Mouse (Mus musculus) heart, embryonic 16.5 days (tissue): Measurements from ENCODE around the gene AW011738. TPM values are rescaled to one million over a fixed set of nuclear protein-coding genes. Genes with fewer than 3 reads are reported as not detected.
A peak's percentile ranks its signal among the peaks of the same experiment; 100 is the strongest.

Experiments used
- ATAC-seq: fragments of 200-750 bp; cut with Nextera tagmentation; replicated peaks from 2 replicates; pipeline ENCODE4 v1.8.0; 2017; ENCODE audit warnings: moderate number of reproducible peaks; ENCODE audit not compliant: insufficient read depth, low FRiP score; ENCODE audit errors: extremely low read depth
- H3K27ac ChIP-seq: fragments of 300-500 bp; sonication (generic); 2 replicates; pipeline ENCODE4 v1.5.1; 2014; ENCODE audit warnings: mild to moderate bottlenecking, low read length, control low read depth, moderate library complexity
- H3K27me3 ChIP-seq: fragments of 300-500 bp; sonication (generic); 2 replicates; pipeline ENCODE4 v1.6.1; 2014; ENCODE audit warnings: low read length, mixed read lengths; ENCODE audit not compliant: control insufficient read depth, insufficient read depth
- H3K36me3 ChIP-seq: fragments of 300-500 bp; sonication (generic); 2 replicates; pipeline ENCODE4 v1.6.1; 2014; ENCODE audit not compliant: control insufficient read depth, insufficient read depth
- H3K4me1 ChIP-seq: fragments of 300-500 bp; sonication (generic); 2 replicates; pipeline ENCODE4 v1.6.1; 2014; ENCODE audit warnings: low read length, mixed read lengths; ENCODE audit not compliant: control insufficient read depth, insufficient read depth
- H3K4me2 ChIP-seq: fragments of 300-500 bp; sonication (generic); 2 replicates; pipeline ENCODE4 v1.6.1; 2014; ENCODE audit warnings: low read depth, mild to moderate bottlenecking, control low read depth, low read length
- H3K4me3 ChIP-seq: fragments of 300-500 bp; sonication (generic); 2 replicates; pipeline ENCODE4 v1.5.1; 2014; ENCODE audit warnings: mild to moderate bottlenecking, control low read depth, low read length
- H3K9ac ChIP-seq: fragments of 300-500 bp; sonication (generic); 2 replicates; pipeline ENCODE4 v1.6.1; 2014; ENCODE audit warnings: low read length, control low read depth
- H3K9me3 ChIP-seq: fragments of 300-500 bp; sonication (generic); replicated peaks from 2 replicates; pipeline ENCODE4 v1.6.1; 2016; ENCODE audit warnings: low read length; ENCODE audit not compliant: control insufficient read depth
- WGBS: fragments of 180-500 bp; shearing (Covaris S2); extraction: QIAGEN DNeasy Blood & Tissue Kit; methylation state at CpG from one replicate; pipeline ENCODE4 v1.1.7; 2014; 5-methylcytosine and 5-hydroxymethylcytosine counted together
- polyA plus RNA-seq: library from polyadenylated mRNA; unstranded; fragments of >200 nt; fragmentation: Nextera tagmentation; extraction: Ambion mirVana; gene quantifications from 2 replicates; pipeline ENCODE4 v1.2.1, GENCODE M21; 2015

AW011738 gene
- polyA plus RNA-seq, 1 experiment from 2014 or later = 5.6 TPM

DNA sequence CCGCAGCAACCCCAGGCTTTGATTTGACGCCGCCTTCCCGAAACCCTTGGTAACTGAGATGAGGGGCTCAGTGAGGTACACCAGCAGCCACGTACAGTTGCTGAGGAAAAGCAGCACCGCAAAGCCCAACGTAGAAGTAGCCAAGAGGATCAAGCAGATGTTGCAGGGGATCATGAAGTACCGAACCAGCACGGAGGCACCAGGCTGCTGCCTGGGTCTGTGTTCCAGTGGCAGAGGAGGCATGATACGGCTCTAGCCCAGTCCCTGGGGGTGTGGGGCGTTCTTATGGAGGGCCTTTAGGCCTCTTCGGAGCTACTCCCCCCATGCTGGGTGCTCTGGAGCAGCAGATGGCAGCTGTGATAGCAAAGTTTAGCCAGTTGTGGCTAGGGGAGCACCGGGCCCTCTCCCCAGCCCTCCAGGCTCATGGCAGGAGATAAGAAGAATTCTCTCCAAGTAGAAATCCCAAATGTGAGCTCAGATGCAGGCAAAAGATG lies 17.6 kb upstream of the AW011738 start:
- no peak for ATAC-seq
- no peak overlapping the region for H3K27ac ChIP-seq
- H3K9me3 ChIP-seq = no peaks in the 10 kb centered on the region
- peak overlapping the region; percentile 56; the same call in 1 of the 2 replicates for H3K4me2 ChIP-seq
- H3K4me3 ChIP-seq = no peak overlapping the region
- no peaks in the 10 kb centered on the region for H3K27me3 ChIP-seq
- peaks cover 39% of the 10 kb centered on the region for H3K4me1 ChIP-seq
- 76% methylated on average over 13 of the region's 13 CpGs for whole genome bisulfite sequencing
- no peaks in the 10 kb centered on the region; the same call in 1 of the 2 replicates for H3K36me3 ChIP-seq
- H3K9ac ChIP-seq = no peak overlapping the region

GRCm38 (mm10) chr4:156185950-156186850 lies 16.9 kb upstream of the AW011738 start:
- Histone ChIP-seq H3K9ac (peak overlapping the region; percentile 54), H3K36me3 (peaks cover 3% of the 10 kb centered on the region; the same call in 1 of the 2 replicates)
- 20% methylated on average over 31 of the region's 31 CpGs for WGBS

DNA sequence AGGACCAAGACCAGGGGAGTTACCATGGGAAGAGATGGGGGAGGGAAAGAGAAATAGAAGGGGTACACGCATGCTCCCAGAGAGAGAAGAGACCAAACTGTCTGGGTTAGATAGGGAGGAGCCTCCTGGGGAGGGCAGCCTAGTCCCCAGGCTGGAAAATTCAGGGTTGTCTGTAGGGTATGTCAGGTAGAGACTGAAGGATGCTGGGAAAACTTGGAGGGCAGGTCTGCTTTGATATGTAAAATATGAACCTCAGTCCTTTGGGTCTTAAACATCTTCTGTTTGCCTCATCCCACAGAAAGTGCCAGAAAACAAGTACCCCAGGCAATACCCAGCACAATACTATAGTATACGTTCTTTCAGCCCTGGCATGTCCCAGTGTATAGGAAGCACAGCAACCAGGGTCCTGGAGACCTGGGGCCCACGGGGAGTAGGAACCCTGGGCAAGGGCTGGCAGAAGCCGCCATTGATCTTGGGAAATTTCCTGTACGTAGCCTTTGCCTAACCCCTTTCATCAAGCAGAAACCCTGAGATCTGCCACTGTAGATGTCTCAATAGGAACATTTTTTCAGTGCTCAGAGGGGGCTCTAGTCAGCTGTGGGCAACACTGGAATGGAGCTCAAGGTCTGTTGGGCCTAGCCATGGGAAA lies 14.8 kb upstream of the AW011738 start:
- Histone ChIP-seq H3K4me2 (no peak overlapping the region), H3K27me3 (no peaks in the 10 kb centered on the region), H3K9ac (no peak overlapping the region), H3K9me3 (no peaks in the 10 kb centered on the region), H3K27ac (peak overlapping the region; percentile 52), H3K4me1 (peaks cover 50% of the 10 kb centered on the region), H3K36me3 (peaks cover 3% of the 10 kb centered on the region; the same call in 1 of the 2 replicates), H3K4me3 (no peak overlapping the region)
- 66% methylated on average over 5 of the region's 5 CpGs for WGBS
- no peak for ATAC-seq

More at GRCm38 (mm10) chr4:156185950-156186850, 16.9 kb upstream of the AW011738 start:
- no peak for ATAC-seq
- no peaks in the 10 kb centered on the region for H3K9me3 ChIP-seq
- H3K4me2 ChIP-seq = peak overlapping the region; percentile 56
- peak overlapping the region; percentile 31 for H3K4me3 ChIP-seq
- H3K27ac ChIP-seq = no peak overlapping the region
- peaks cover 39% of the 10 kb centered on the region for H3K4me1 ChIP-seq
- no peaks in the 10 kb centered on the region for H3K27me3 ChIP-seq

GRCm38 (mm10) chr4:156188811-156189323 lies 14.2 kb upstream of the AW011738 start:
- Histone ChIP-seq H3K36me3 (peaks cover 3% of the 10 kb centered on the region; the same call in 1 of the 2 replicates), H3K4me2 (no peak overlapping the region), H3K4me3 (no peak overlapping the region), H3K4me1 (peaks cover 56% of the 10 kb centered on the region), H3K27ac (peak overlapping the region; percentile 52), H3K27me3 (no peaks in the 10 kb centered on the region), H3K9ac (peak overlapping the region; percentile 47), H3K9me3 (no peaks in the 10 kb centered on the region)
- 0 out of 2 replicates have a peak, but pooled peaks have one; percentile 21 for ATAC-seq
- WGBS = 22% methylated on average over 6 of the region's 6 CpGs

- no peak overlapping the region for H3K4me2 ChIP-seq
- no peak for ATAC-seq
- H3K27me3 ChIP-seq = no peaks in the 10 kb centered on the region
- peaks cover 12% of the 10 kb centered on the region; the same call in 1 of the 2 replicates for H3K36me3 ChIP-seq
- WGBS = 48% methylated on average over 8 of the region's 8 CpGs
- H3K4me3 ChIP-seq = no peak overlapping the region
- no peaks in the 10 kb centered on the region for H3K9me3 ChIP-seq
- peaks cover 44% of the 10 kb centered on the region for H3K4me1 ChIP-seq
- peak overlapping the region; percentile 34 for H3K27ac ChIP-seq
- no peak overlapping the region for H3K9ac ChIP-seq
Measured at GRCm38 (mm10) chr4:156192421-156193199, 10.5 kb upstream of the AW011738 start.

- no peaks in the 10 kb centered on the region for H3K27me3 ChIP-seq
- H3K36me3 ChIP-seq = peaks cover 12% of the 10 kb centered on the region; the same call in 1 of the 2 replicates
- WGBS = 25% methylated on average over 2 of the region's 2 CpGs
- H3K4me1 ChIP-seq = peaks cover 44% of the 10 kb centered on the region
- ATAC-seq = no peak
- no peaks in the 10 kb centered on the region for H3K9me3 ChIP-seq
- H3K4me2 ChIP-seq = no peak overlapping the region
- H3K27ac ChIP-seq = no peak overlapping the region
- no peak overlapping the region for H3K9ac ChIP-seq
- no peak overlapping the region for H3K4me3 ChIP-seq
Measured at GRCm38 (mm10) chr4:156193200-156193590, 9.9 kb upstream of the AW011738 start.

- peaks cover 41% of the 10 kb centered on the region for H3K4me1 ChIP-seq
- H3K4me2 ChIP-seq = no peak overlapping the region
- WGBS = 75% methylated on average over 5 of the region's 5 CpGs
- no peaks in the 10 kb centered on the region for H3K27me3 ChIP-seq
- H3K4me3 ChIP-seq = no peak overlapping the region
- H3K9ac ChIP-seq = no peak overlapping the region
- H3K36me3 ChIP-seq = peaks cover 12% of the 10 kb centered on the region; the same call in 1 of the 2 replicates
- H3K9me3 ChIP-seq = no peaks in the 10 kb centered on the region
- ATAC-seq = no peak
- H3K27ac ChIP-seq = no peak overlapping the region
Measured at GRCm38 (mm10) chr4:156193906-156194305, 9.2 kb upstream of the AW011738 start.

GRCm38 (mm10) chr4:156194346-156194745 lies 8.8 kb upstream of the AW011738 start:
- H3K4me3 ChIP-seq = no peak overlapping the region
- H3K27ac ChIP-seq = no peak overlapping the region
- WGBS = 69% methylated on average over 6 of the region's 6 CpGs
- H3K4me2 ChIP-seq = no peak overlapping the region
- H3K4me1 ChIP-seq = peaks cover 36% of the 10 kb centered on the region
- peaks cover 12% of the 10 kb centered on the region; the same call in 1 of the 2 replicates for H3K36me3 ChIP-seq
- no peak overlapping the region for H3K9ac ChIP-seq
- H3K27me3 ChIP-seq = no peaks in the 10 kb centered on the region
- ATAC-seq = no peak
- H3K9me3 ChIP-seq = no peaks in the 10 kb centered on the region
